28 mouse cellular contexts compared by ENCODE assay signal in genomic region chr2:98379211-98379610, GRCm38 (mm10).
DNase-seq lines count a peak whose midpoint lies in the region; ATAC-seq and TF ChIP-seq lines count a peak whose summit lies in the region.
"Had no signal": no experiment of that assay in that cellular context is flagged by ENCODE, and none has a peak within 500 bp of the region (broad histone marks: within the 10 kb centered on the region; RNA-seq: fewer than 3 reads in every experiment).

No protein-coding gene starts in this region.

- no peaks in the 10 kb centered on the region for H3K27me3 ChIP-seq in cerebellum, adult 2 months (ENCODE audit: control insufficient read depth, insufficient read depth, low read length)
- no peaks in the 10 kb centered on the region for H3K27me3 ChIP-seq in forebrain, postnatal 0 days (ENCODE audit: insufficient read depth, low read length)
- no peaks in the 10 kb centered on the region for H3K27me3 ChIP-seq in forebrain, embryonic 11.5 days (ENCODE audit: control insufficient read depth, insufficient read depth, low read length)
- no peaks in the 10 kb centered on the region for H3K27me3 ChIP-seq in kidney, embryonic 14.5 days (ENCODE audit: control insufficient read depth, insufficient read depth, low read length)
- H3K27me3 ChIP-seq: embryonic facial prominence, embryonic 13.5 days; forebrain, embryonic 13.5 days; heart, embryonic 13.5 days had no signal

- no peak overlapping the region for H3K4me2 ChIP-seq in forebrain, postnatal 0 days (ENCODE audit: low read depth)
- H3K4me2 ChIP-seq in forebrain, embryonic 11.5 days (ENCODE audit: low read depth, low read length, severe bottlenecking), result no peak overlapping the region
- no peak overlapping the region for H3K4me2 ChIP-seq in kidney, embryonic 14.5 days (replicated peaks; ENCODE audit: low read depth, low read length)
- H3K4me2 ChIP-seq: embryonic facial prominence, embryonic 13.5 days; forebrain, embryonic 13.5 days; heart, embryonic 13.5 days; hindbrain, embryonic 14.5 days had no signal

- intact Hi-C loops in left cerebral cortex, postnatal 4 days (cut with DNase I), result no loop called here

- no peak for TF ChIP-seq POLR2A in cerebellum, adult 2 months (IDR thresholded peaks at IDR 0.05; ENCODE audit: borderline replicate concordance, insufficient read depth, low read length)

- H3K27ac ChIP-seq in cerebellum, adult 2 months (ENCODE audit: insufficient read depth, low read length), result no peak overlapping the region
- H3K27ac ChIP-seq in forebrain, postnatal 0 days (ENCODE audit: low read depth, low read length), result no peak overlapping the region
- no peak overlapping the region for H3K27ac ChIP-seq in forebrain, embryonic 11.5 days (ENCODE audit: low read depth, low read length)
- no peak overlapping the region for H3K27ac ChIP-seq in kidney, embryonic 14.5 days (ENCODE audit: low read depth, low read length)
- H3K27ac ChIP-seq: embryonic facial prominence, embryonic 10.5 days; embryonic facial prominence, embryonic 13.5 days; forebrain, embryonic 13.5 days; gastrocnemius, adult 2 months; heart, embryonic 10.5 days; heart, embryonic 13.5 days; hindbrain, embryonic 14.5 days; hindbrain, postnatal 0 days had no signal

- no peak overlapping the region for H3K9ac ChIP-seq in forebrain, postnatal 0 days
- H3K9ac ChIP-seq in forebrain, embryonic 11.5 days (ENCODE audit: low read length), result no peak overlapping the region
- no peak overlapping the region for H3K9ac ChIP-seq in kidney, embryonic 14.5 days (ENCODE audit: low read depth, low read length)
- H3K9ac ChIP-seq: embryonic facial prominence, embryonic 13.5 days; forebrain, embryonic 13.5 days; heart, embryonic 13.5 days; hindbrain, embryonic 14.5 days had no signal

- ATAC-seq in forebrain, postnatal 0 days, result no peak
- ATAC-seq in forebrain, embryonic 11.5 days (replicated peaks; ENCODE audit: low FRiP score), result no peak
- no peak for ATAC-seq in kidney, embryonic 14.5 days (ENCODE audit: low FRiP score, low TSS enrichment)
- ATAC-seq: activated CD4-positive, CD25-positive, alpha-beta regulatory T cell, adult 4 months; forebrain, embryonic 13.5 days; forebrain, embryonic 16.5 days; hindbrain, postnatal 0 days; inflammation-experienced regulatory T-cells, adult 6 months had no signal

- TF ChIP-seq CTCF in cerebellum, adult 2 months (IDR thresholded peaks at IDR 0.05; ENCODE audit: borderline replicate concordance, insufficient read depth, low read depth, low read length), result no peak
- TF ChIP-seq CTCF in forebrain, postnatal 0 days (IDR thresholded peaks at IDR 0.05; ENCODE audit: low read depth), result no peak

- no peaks in the 10 kb centered on the region for H3K36me3 ChIP-seq in forebrain, postnatal 0 days (ENCODE audit: insufficient read depth)
- H3K36me3 ChIP-seq in forebrain, embryonic 11.5 days (ENCODE audit: control insufficient read depth, insufficient read depth, low read length), result no peaks in the 10 kb centered on the region
- H3K36me3 ChIP-seq in kidney, embryonic 14.5 days (ENCODE audit: control insufficient read depth, insufficient read depth, low read length), result no peaks in the 10 kb centered on the region
- H3K36me3 ChIP-seq: embryonic facial prominence, embryonic 10.5 days; embryonic facial prominence, embryonic 13.5 days; heart, embryonic 10.5 days; heart, embryonic 13.5 days had no signal

- H3K9me3 ChIP-seq in forebrain, postnatal 0 days (ENCODE audit: low read length), result no peaks in the 10 kb centered on the region
- no peaks in the 10 kb centered on the region for H3K9me3 ChIP-seq in forebrain, embryonic 11.5 days (ENCODE audit: control insufficient read depth, low read length)
- H3K9me3 ChIP-seq in kidney, embryonic 14.5 days (ENCODE audit: control insufficient read depth, low read length), result no peaks in the 10 kb centered on the region
- H3K9me3 ChIP-seq: embryonic facial prominence, embryonic 10.5 days; embryonic facial prominence, embryonic 13.5 days; forebrain, embryonic 13.5 days; heart, embryonic 10.5 days; heart, embryonic 13.5 days had no signal

- no peaks in the 10 kb centered on the region for H3K4me1 ChIP-seq in cerebellum, adult 2 months (ENCODE audit: control insufficient read depth, insufficient read depth, low read length)
- H3K4me1 ChIP-seq in forebrain, postnatal 0 days (ENCODE audit: insufficient read depth), result no peaks in the 10 kb centered on the region
- H3K4me1 ChIP-seq in forebrain, embryonic 11.5 days (replicated peaks; ENCODE audit: control insufficient read depth, insufficient read depth, low read length), result no peaks in the 10 kb centered on the region
- no peaks in the 10 kb centered on the region for H3K4me1 ChIP-seq in kidney, embryonic 14.5 days (ENCODE audit: control insufficient read depth, insufficient read depth, low read length)
- H3K4me1 ChIP-seq: embryonic facial prominence, embryonic 10.5 days; embryonic facial prominence, embryonic 13.5 days; forebrain, embryonic 13.5 days; heart, embryonic 10.5 days; heart, embryonic 13.5 days had no signal

- 32% methylated on average over 1 of the region's 1 CpGs for WGBS in cerebellum, adult 2 months
- WGBS in forebrain, postnatal 0 days, result 80% methylated on average over 1 of the region's 1 CpGs
- WGBS in forebrain, embryonic 11.5 days, result 69% methylated on average over 1 of the region's 1 CpGs
- 71% methylated on average over 1 of the region's 1 CpGs for WGBS in kidney, embryonic 14.5 days

- peak; percentile 77 to 81 for DNase-seq in cerebellum, postnatal 10 days
- DNase-seq in cerebellum, adult 2 months, result no peak
- peak; percentile 5 for DNase-seq in forebrain, postnatal 0 days
- DNase-seq in forebrain, embryonic 11.5 days (ENCODE audit: low spot score), result no peak
- peak; percentile 5 for DNase-seq in kidney, postnatal 10 days
- DNase-seq in left cerebral cortex, postnatal 4 days, result peak; percentile 22
- no peak for DNase-seq in left cerebral cortex, adult 9 months (ENCODE audit: low spot score in 2 of 2)
- DNase-seq: adrenal gland, adult 8-10 months; adrenal gland, postnatal 25 days; cerebellum, adult 18-20 months; embryo, embryonic 11 days; gastrocnemius, adult 2 months; gastrocnemius, postnatal 14 days; heart, adult 18-20 months; heart, postnatal 14 days; heart, postnatal 4 days had no signal

- H3K4me3 ChIP-seq in cerebellum, adult 2 months (replicated peaks; ENCODE audit: insufficient read depth, low read depth, low read length), result no peak overlapping the region
- H3K4me3 ChIP-seq in forebrain, postnatal 0 days (ENCODE audit: low read depth, low read length), result no peak overlapping the region
- H3K4me3 ChIP-seq in forebrain, embryonic 11.5 days (ENCODE audit: low read depth, low read length), result no peak overlapping the region
- no peak overlapping the region for H3K4me3 ChIP-seq in kidney, embryonic 14.5 days (ENCODE audit: low read length)
- H3K4me3 ChIP-seq: embryonic facial prominence, embryonic 10.5 days; embryonic facial prominence, embryonic 13.5 days; erythroblast, embryonic 14.5 days; forebrain, embryonic 13.5 days; gastrocnemius, adult 2 months; heart, embryonic 10.5 days; heart, embryonic 13.5 days had no signal

Comparison
In these comparisons a context has a peak if more than half of its experiments do, and no peak if none do; other contexts are left out.
1. DNase-seq: peak in cerebellum, postnatal 10 days (2 of 2), forebrain, postnatal 0 days (single experiment), kidney, postnatal 10 days (single experiment) and left cerebral cortex, postnatal 4 days (single experiment); none in cerebellum, adult 2 months (0 of 2), forebrain, embryonic 11.5 days (single experiment) and left cerebral cortex, adult 9 months (0 of 2).